Mouse (Mus musculus) embryonic facial prominence, embryonic 14.5 days (tissue): ENCODE data around the gene Galnt9. TPM values are rescaled to one million over a fixed set of nuclear protein-coding genes. Genes with fewer than 3 reads are reported as not detected.
A peak's percentile ranks its signal among the peaks of the same experiment; 100 is the strongest.

Source experiments
- ATAC-seq: fragments of 200-750 bp; cut with Nextera tagmentation; 2 replicates; pipeline ENCODE4 v1.8.0; 2017; ENCODE audit warnings: low read depth, moderate number of reproducible peaks, moderate TSS enrichment
- DNase-seq: peaks from one replicate; pipeline ENCODE4 v3.0.0-alpha.2; 2015; ENCODE audit warnings: low spot score
- H3K27ac ChIP-seq: fragments of 300-500 bp; sonication (generic); replicated peaks from 2 replicates; pipeline ENCODE4 v1.5.1; 2014; ENCODE audit warnings: low read depth, mild to moderate bottlenecking, low read length, moderate library complexity
- H3K27me3 ChIP-seq: fragments of 300-500 bp; sonication (generic); replicated peaks from 2 replicates; pipeline ENCODE4 v1.6.1; 2014; ENCODE audit warnings: low read length; ENCODE audit not compliant: control insufficient read depth, insufficient read depth
- H3K36me3 ChIP-seq: fragments of 300-500 bp; sonication (generic); 2 replicates; pipeline ENCODE4 v1.6.1; 2014; ENCODE audit warnings: low read length, mixed read lengths; ENCODE audit not compliant: control insufficient read depth, insufficient read depth
- H3K4me1 ChIP-seq: fragments of 300-500 bp; sonication (generic); 2 replicates; pipeline ENCODE4 v1.6.1; 2014; ENCODE audit warnings: antibody characterized with exemption, low read length; ENCODE audit not compliant: control insufficient read depth, insufficient read depth
- H3K4me2 ChIP-seq: fragments of 300-500 bp; sonication (generic); 2 replicates; pipeline ENCODE4 v1.6.1; 2014; ENCODE audit warnings: low read depth, mild to moderate bottlenecking, low read length, moderate library complexity, mixed read lengths
- H3K4me3 ChIP-seq: fragments of 300-500 bp; sonication (generic); 2 replicates; pipeline ENCODE4 v1.5.1; 2014; ENCODE audit warnings: low read depth, mild to moderate bottlenecking, low read length
- H3K9ac ChIP-seq: fragments of 300-500 bp; sonication (generic); 2 replicates; pipeline ENCODE4 v1.6.1; 2014; ENCODE audit warnings: low read depth, mild to moderate bottlenecking, low read length, moderate library complexity, mixed read lengths
- H3K9me3 ChIP-seq: fragments of 300-500 bp; sonication (generic); 2 replicates; pipeline ENCODE4 v1.6.1; 2016; ENCODE audit warnings: low read length; ENCODE audit not compliant: control insufficient read depth
- WGBS: fragments of 180-500 bp; shearing (Covaris S2); extraction: QIAGEN DNeasy Blood & Tissue Kit; methylation state at CpG from one replicate; pipeline ENCODE4 v1.1.7; 2014; 5-methylcytosine and 5-hydroxymethylcytosine counted together
- polyA plus RNA-seq: library from polyadenylated mRNA; unstranded; fragments of >200 nt; fragmentation: Nextera tagmentation; extraction: Ambion mirVana; gene quantifications from 2 replicates; pipeline ENCODE4 v1.2.1, GENCODE M21; 2014

Galnt9 gene
- polyA plus RNA-seq, 1 experiment from 2014 or later: 1.6 TPM

- Histone ChIP-seq H3K4me2 (no peak overlapping the region), H3K27me3 (no peaks in the 10 kb centered on the region), H3K4me3 (no peak overlapping the region), H3K36me3 (no peaks in the 10 kb centered on the region), H3K9me3 (no peaks in the 10 kb centered on the region), H3K27ac (no peak overlapping the region), H3K4me1 (no peaks in the 10 kb centered on the region), H3K9ac (no peak overlapping the region)
- DNase-seq (no peak), ATAC-seq (no peak)
- WGBS: 48% methylated on average over 7 of the region's 7 CpGs
These were observed 22.3 kb upstream of the Galnt9 start for GRCm38 (mm10) chr5:110521822-110522221.

GRCm38 (mm10) chr5:110523296-110523695 lies 20.9 kb upstream of the Galnt9 start:
- WGBS: 85% methylated on average over 4 of the region's 4 CpGs
- no peak overlapping the region for H3K27ac ChIP-seq
- H3K27me3 ChIP-seq: no peaks in the 10 kb centered on the region
- no peak overlapping the region for H3K4me2 ChIP-seq
- no peaks in the 10 kb centered on the region for H3K4me1 ChIP-seq
- H3K9me3 ChIP-seq: no peaks in the 10 kb centered on the region
- no peak overlapping the region for H3K9ac ChIP-seq
- DNase-seq (no peak), ATAC-seq (no peak)
- no peaks in the 10 kb centered on the region for H3K36me3 ChIP-seq
- H3K4me3 ChIP-seq: no peak overlapping the region

- no peak overlapping the region for H3K27ac ChIP-seq
- no peak overlapping the region for H3K9ac ChIP-seq
- 75% methylated on average over 6 of the region's 6 CpGs for WGBS
- DNase-seq: no peak
- no peak overlapping the region for H3K4me2 ChIP-seq
- H3K36me3 ChIP-seq: no peaks in the 10 kb centered on the region
- no peaks in the 10 kb centered on the region for H3K4me1 ChIP-seq
- no peaks in the 10 kb centered on the region for H3K9me3 ChIP-seq
- no peak for ATAC-seq
- H3K4me3 ChIP-seq: no peak overlapping the region
- no peaks in the 10 kb centered on the region for H3K27me3 ChIP-seq
These were observed 18.5 kb upstream of the Galnt9 start for GRCm38 (mm10) chr5:110525701-110526100.

GRCm38 (mm10) chr5:110526556-110526955 lies 17.6 kb upstream of the Galnt9 start:
- ATAC-seq (no peak), DNase-seq (peak; percentile 36)
- H3K27ac ChIP-seq: no peak overlapping the region
- no peaks in the 10 kb centered on the region for H3K27me3 ChIP-seq
- no peak overlapping the region for H3K4me2 ChIP-seq
- WGBS: 74% methylated on average over 4 of the region's 4 CpGs
- H3K4me3 ChIP-seq: no peak overlapping the region
- no peaks in the 10 kb centered on the region for H3K9me3 ChIP-seq
- H3K4me1 ChIP-seq: no peaks in the 10 kb centered on the region
- no peaks in the 10 kb centered on the region for H3K36me3 ChIP-seq
- no peak overlapping the region for H3K9ac ChIP-seq

GRCm38 (mm10) chr5:110531091-110531490 lies 13.1 kb upstream of the Galnt9 start:
- WGBS: 61% methylated on average over 4 of the region's 4 CpGs
- Histone ChIP-seq H3K9me3 (no peaks in the 10 kb centered on the region), H3K36me3 (no peaks in the 10 kb centered on the region), H3K4me2 (no peak overlapping the region), H3K27me3 (no peaks in the 10 kb centered on the region), H3K27ac (no peak overlapping the region), H3K4me1 (no peaks in the 10 kb centered on the region), H3K9ac (no peak overlapping the region), H3K4me3 (no peak overlapping the region)
- no peak for ATAC-seq
- DNase-seq: no peak

GRCm38 (mm10) chr5:110534402-110534801 lies 9.8 kb upstream of the Galnt9 start:
- Histone ChIP-seq H3K4me1 (no peaks in the 10 kb centered on the region), H3K27me3 (no peaks in the 10 kb centered on the region), H3K36me3 (no peaks in the 10 kb centered on the region), H3K4me2 (no peak overlapping the region), H3K9me3 (no peaks in the 10 kb centered on the region), H3K4me3 (no peak overlapping the region), H3K9ac (no peak overlapping the region), H3K27ac (no peak overlapping the region)
- ATAC-seq: no peak
- WGBS: 94% methylated on average over 1 of the region's 1 CpGs
- DNase-seq: no peak

- 89% methylated on average over 8 of the region's 8 CpGs for WGBS
- Histone ChIP-seq H3K36me3 (no peaks in the 10 kb centered on the region), H3K4me3 (no peak overlapping the region), H3K4me2 (no peak overlapping the region), H3K9ac (no peak overlapping the region), H3K4me1 (no peaks in the 10 kb centered on the region), H3K27me3 (no peaks in the 10 kb centered on the region), H3K27ac (no peak overlapping the region), H3K9me3 (no peaks in the 10 kb centered on the region)
- DNase-seq (no peak), ATAC-seq (no peak)
These were observed 8.2 kb upstream of the Galnt9 start for GRCm38 (mm10) chr5:110535964-110536363.

GRCm38 (mm10) chr5:110540947-110541346 lies 3.2 kb upstream of the Galnt9 start:
- H3K27ac ChIP-seq: no peak overlapping the region
- 49% methylated on average over 2 of the region's 2 CpGs for WGBS
- DNase-seq: no peak
- H3K4me3 ChIP-seq: no peak overlapping the region
- peaks cover 43% of the 10 kb centered on the region for H3K27me3 ChIP-seq
- H3K4me1 ChIP-seq: no peaks in the 10 kb centered on the region
- no peaks in the 10 kb centered on the region for H3K9me3 ChIP-seq
- H3K9ac ChIP-seq: no peak overlapping the region
- no peak for ATAC-seq
- no peaks in the 10 kb centered on the region for H3K36me3 ChIP-seq
- no peak overlapping the region for H3K4me2 ChIP-seq

- Histone ChIP-seq H3K27ac (no peak overlapping the region), H3K27me3 (peaks cover 46% of the 10 kb centered on the region), H3K9ac (no peak overlapping the region), H3K9me3 (no peaks in the 10 kb centered on the region), H3K4me3 (no peak overlapping the region), H3K4me2 (no peak overlapping the region), H3K4me1 (no peaks in the 10 kb centered on the region), H3K36me3 (no peaks in the 10 kb centered on the region)
- ATAC-seq: no peak
- no peak for DNase-seq
- 76% methylated on average over 6 of the region's 6 CpGs for WGBS
These were observed 2.7 kb upstream of the Galnt9 start for GRCm38 (mm10) chr5:110541456-110541855.
